Mouse (Mus musculus) spleen, postnatal 14 days (tissue): ENCODE data around the gene Iqgap2.

Experiments used
- DNase-seq, 2 experiments: peaks; one replicate each; pipeline ENCODE4 v3.0.0; 2021 to 2022; ENCODE audit warnings: low spot score in 2 of 2

Iqgap2 gene

DNA sequence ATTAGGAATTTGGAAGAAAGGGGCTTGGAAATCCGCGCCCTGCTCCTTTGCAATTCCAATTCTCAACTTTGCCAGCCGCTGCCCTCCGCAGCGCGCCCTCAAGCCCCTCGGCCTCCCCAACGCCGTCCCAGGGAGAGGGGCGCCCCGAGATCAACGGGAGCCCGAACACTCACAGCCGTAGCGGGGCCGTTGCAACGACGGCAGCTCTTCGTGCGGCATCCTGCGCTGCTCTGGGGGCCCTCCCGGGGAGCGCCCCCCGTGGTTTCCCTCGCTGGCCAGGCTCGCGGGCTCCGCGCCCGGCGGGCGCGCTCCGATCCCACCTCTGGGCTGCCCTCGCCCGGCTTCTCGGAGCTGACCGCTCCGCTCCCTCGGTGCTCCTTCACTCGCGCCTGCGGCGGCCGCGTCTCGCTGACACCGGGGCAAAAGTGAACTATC lies at the start of gene Iqgap2:
Gene Iqgap2, minus strand, starts transcription at position 432 of the 435 bp plus-strand sequence.
- no peak for DNase-seq

DNA sequence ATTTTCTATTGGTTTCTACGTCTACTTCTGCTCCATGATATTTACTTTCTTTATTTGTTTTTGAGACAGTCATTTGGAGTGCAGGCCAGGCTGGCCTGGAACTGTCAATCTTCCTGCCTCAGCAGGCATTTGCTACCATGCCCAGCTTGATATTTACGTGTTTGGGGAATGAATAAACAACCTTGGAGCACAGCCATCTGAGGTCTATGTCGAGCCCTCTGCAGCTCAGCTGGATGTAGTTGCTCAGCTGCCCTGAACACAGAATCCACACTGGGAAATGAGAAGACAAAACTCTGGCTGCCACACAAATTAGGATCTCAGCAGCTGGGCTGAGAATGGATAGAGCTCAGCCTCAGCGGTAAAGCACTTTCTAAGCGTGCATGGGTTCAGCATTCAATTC lies 49.1 kb upstream of the Iqgap2 start:
- no peak for DNase-seq

DNA sequence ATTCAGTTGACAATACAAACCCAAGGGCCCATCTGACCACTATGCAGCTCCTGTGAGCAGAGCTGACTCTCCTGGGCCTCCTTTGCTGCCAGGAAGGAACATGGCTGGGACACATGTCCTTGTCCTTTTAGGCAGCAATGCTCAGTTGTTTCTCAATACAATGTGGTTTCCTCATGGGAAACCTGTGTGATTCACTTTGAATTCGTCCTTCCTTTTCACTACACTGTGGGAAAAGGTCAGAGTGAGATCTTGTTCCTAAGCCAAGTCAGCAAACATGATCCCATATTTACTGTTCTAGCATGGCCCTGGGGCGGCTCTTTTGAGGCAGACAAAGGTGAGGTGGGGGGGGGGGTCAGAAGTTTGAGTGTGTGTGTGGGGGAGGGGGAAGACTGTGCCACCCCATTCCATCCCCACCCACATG lies 32.5 kb upstream of the Iqgap2 start:
- no peak for DNase-seq

DNA sequence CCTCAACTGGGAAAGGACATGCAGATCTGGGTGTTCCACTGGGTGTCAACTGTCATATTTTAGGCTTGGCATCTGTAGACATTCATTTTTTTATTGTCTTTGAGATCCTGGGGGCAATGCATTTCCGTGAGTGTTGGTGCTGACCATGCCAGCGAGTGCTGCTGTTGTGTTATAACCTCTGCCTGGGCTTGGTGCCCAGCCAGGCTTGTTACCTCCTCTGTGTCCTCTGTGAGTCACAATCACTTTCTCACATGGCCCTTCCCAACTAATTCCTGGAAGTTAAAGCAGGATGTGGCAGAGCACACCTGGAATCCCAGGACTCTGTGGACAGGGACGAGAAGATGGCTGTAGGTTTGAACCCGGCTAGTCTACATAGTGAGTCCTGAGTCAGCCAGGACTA lies 30.9 kb upstream of the Iqgap2 start:
- no peak for DNase-seq

DNA sequence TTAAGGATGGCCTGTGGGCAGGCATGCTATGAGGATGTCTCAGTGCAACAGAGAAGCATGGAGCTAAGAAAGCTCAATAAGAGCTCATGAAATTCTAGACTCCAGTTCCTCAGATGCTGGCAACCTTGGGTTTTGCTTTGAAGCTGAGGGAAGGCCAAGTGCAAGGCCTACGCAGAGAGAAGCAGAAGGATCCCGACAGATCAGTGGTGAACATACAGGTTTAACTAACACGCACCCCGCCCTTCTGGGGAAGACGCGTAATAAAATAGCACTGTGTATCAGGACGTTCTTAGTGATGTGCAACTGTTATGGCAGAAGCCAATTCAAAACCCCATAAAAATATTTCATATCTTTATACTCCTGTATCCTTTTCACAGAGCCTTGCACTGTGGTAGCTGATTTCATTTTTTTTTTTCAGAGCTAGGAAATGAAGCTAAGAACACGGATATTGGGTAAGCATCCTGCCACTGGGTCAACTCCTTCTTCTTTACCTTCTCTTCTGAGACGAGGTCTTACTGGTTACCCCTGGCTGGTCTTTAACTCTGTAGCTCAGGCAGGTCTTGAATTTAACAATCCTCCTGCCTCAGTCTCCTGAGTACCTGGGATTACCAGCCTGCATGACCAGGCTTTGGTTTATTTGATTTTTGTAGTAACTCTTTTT lies 27.0 kb upstream of the Iqgap2 start:
- no peak for DNase-seq

DNA sequence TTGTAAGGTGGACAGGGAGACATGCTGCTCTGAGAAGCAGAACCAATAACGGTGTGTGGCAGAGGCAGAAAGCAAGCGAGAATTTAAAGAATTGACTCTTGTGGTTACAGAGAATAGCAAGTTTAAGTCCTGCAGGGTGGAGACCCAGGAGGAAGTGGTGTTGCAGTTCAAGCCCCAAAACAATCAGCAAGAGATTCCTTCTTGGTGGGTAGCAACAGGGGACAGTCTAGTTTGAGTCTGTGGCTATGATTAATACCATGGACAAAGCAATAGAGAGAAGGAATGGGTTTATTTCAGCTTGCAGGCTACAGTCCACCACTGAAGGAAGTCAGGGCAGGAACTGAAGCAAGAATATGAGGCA lies 21.3 kb upstream of the Iqgap2 start:
- DNase-seq, result no peak

DNA sequence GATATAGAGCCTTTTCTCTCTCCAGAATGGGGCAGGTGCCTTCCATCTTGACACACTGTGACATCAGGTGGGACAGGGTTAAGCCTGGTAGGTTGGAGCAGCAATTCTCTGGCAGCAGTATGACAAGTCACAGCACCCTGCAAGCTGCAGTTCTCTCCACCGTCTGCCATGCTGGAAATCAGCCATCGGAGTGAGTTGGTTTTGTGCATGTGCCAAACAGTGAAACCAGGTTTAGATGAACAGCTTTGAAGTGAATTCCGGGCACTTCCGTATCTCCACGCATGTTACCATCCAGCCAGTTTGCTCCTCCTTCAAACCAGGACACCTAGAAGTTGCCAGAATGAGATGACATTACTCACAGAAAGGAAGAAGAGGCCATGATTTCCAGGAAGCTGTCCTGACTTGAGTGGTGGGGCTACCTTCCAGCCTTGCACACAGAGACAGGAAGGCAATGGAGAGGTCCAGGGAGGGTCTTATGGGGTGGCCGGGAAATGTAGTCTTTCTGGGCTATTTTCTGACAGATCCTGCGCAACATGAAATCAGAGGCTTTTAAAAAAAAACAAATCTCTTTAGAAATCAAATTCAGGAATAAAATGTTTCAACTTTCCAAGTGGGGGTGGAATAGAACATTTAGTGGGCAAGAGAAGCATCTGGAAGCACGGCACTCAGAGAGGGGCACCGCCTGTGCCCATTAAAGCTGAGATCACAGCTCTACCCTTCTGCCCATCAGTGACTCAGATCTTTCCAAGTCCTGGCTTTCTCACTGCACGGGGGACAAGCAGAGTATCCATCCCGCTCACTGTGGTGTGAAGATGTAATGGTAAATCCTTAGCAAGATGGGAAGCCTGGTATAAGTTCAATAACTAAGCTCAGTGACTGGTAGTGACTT lies 20.7 kb upstream of the Iqgap2 start:
- DNase-seq, result no peak

DNA sequence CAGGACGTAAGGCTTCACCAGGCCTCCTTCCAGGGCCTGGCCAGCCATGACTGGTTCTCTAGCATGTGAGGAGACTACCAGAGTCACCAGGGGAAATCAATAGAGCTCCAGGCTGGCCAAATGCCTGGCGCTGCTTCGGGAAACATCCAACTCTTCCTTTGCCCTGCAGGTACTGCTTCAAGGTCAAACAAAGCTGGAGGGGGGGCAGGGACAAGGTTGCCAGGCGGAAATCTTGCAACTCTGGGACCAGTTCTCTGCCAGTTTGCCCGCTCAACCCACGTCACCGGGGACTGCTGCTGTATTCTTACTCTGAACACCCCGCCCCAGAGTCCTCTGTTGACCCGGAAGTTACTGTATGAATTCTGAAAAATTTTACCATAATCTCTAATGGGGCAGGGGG lies 18.5 kb upstream of the Iqgap2 start:
- no peak for DNase-seq

DNA sequence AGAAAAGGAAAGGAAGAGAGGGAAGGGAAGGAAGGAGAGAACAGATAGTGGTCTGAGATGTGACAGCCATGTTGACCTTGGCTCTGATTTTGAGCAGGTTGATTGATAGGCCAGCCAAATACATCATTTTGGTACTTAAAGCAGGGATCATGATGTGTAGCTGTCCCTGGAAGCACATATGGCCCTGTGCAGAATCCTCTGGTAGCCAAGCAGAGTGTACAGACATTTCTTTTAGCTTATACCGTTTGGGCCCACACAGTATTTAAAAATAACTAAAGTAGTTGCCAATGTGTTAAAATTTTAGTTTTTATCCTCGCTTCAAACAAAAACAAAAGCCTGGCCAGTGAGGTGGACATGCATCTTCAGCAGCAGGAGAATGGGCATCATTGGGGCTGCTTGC lies 17.5 kb upstream of the Iqgap2 start:
- DNase-seq, result no peak

DNA sequence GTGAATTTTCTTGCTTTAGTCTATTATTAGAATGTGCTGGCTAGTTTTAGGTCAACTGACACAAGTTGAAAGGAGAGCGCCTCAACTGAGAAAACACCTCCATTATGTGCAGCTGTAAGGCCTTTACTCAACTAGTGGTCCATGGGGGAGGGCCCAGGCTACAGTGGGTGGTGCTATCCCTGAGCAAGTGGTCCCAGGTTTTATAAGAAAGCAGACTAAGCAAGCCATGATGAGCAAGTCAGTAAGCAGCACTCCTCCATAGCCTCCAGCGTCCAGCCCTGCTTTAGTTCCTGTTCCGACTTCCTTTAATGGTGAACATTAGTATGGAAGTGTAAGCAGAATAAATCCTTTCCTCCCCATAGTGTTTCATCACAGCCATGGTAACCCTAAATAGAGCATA lies 11.0 kb upstream of the Iqgap2 start:
- DNase-seq, result no peak

DNA sequence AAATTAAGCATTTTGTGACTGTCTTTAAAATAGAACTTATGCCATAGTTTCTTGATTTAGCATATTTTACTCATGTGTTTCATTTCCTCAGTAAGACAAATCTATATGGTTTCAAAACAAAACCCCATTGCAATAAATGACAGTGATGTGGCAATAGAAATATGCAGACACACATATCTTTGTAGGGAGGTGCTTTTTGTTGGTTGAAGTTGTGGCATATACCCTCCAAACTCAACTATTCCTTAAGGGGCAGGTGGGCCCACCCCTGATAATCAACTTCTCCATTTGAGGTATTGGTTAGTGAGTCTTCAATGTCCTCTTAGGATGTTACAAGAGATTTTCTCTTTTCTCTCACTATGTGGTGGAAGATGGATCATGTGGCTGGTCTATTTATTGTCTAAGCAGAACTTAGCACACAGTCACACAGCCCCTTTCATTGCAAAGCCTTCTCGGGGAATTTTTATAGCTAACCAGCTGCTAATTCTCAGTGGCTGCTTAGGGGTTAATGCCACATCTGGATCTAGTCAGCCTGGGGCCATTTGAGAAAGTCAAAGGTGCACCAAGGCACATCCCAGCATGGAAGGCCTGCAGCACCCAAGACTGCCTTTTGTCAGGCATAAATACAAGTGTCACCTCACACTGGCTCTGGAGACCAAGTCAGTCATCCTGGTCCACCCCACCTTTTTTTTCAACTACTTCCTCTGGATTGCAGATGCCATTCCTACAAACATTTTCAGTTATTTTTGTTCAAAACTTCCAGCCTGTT lies 8.3 kb upstream of the Iqgap2 start:
- no peak for DNase-seq

DNA sequence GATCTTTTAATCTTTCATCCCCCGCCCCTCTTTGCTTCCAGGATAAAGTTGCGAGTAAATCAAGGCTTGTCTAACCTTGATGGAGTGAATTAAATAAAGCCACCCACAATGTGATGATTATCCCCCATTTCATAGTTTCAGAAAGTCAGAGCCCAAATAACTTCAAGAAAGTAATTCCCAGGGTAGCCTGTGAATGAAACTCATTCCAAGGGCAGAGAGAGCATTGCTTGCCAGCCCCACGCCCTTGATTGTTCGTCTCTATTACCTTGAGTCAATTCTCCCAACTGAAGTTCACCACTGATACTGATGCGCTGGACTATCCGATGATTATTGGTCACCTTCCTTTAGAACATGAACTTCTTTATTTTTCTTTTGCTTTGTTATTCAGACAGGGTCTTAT lies 4.8 kb upstream of the Iqgap2 start:
- DNase-seq, result no peak

DNA sequence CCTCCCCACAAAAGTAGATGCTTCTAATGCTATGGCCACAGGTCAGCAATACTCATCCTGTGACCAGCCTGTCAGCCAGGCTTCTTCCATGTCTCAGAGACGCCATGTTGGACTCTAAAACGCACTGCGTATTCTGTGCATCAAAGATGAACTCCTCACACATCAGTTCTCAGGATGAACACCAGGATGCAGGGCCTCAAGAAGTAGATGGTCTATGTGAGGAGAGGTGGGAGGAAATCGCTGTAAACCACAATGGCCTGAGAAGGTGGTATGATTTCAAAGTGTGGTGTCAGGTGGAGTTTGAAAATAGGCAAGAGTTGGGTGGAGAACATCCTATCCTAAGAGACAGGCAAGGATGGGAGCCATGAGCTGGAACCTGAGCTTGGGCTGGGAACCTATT lies 1.4 kb upstream of the Iqgap2 start:
- DNase-seq, result no peak

DNA sequence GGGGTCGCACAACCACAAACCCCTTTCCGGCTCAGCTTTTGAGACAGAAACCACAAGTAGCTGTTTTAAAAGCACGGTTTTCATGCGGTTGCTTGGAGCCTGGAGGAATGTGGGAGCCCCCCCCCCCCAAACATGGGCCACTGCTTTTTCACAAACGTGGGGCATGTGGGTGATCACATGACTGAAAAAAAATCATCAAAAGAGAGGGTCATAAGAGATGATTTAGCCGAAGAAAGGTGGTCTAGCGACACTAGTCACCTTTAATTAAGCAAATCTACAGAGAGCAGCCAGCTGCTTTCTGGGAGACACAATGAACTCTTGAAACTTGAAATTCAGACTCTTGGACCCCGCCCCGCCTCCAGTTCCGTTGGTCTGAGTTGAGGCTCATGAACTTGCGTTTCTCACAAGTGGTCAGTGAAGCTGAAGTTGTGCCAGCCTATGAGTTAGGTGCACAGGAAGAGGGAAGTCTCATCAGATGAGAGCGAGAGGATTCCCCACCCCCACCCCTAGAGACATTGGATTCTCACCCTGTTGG lies 956 bp upstream of the Iqgap2 start:
- DNase-seq, result no peak

DNA sequence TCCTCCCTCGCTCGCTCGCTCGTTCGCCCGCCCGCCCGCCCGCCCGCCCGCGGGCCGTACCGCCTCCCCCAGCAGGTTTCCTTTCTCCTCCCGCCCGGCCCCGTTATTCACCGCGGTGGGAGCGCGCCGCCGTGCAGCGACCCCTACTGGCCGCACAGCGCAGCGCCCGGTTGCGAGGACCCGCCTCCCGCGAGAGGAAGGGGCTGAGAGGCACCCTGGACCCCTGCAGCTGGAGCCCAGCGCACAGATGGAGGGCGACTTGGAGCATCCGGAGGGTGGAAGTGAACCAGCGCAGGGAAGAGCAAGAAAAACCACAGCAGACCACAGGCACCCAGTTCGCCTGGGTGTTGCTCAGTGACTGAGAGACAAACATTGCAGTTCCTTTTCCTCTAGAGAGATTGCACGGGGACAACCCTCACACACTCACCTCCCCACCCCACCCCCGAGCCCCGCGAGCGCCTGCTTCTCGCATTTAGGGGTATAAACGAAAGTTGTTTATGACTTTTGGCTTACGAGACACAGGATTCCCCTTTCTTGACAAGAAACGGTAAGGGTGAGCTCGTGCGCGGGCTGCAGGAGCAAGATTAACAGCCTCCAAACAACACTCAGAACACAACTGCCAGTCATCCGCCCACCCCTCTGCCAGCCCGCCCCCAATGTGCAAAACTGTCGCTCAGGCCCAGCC lies 346 bp upstream of the Iqgap2 start:
- DNase-seq, result peak; percentile 64 to 80

DNA sequence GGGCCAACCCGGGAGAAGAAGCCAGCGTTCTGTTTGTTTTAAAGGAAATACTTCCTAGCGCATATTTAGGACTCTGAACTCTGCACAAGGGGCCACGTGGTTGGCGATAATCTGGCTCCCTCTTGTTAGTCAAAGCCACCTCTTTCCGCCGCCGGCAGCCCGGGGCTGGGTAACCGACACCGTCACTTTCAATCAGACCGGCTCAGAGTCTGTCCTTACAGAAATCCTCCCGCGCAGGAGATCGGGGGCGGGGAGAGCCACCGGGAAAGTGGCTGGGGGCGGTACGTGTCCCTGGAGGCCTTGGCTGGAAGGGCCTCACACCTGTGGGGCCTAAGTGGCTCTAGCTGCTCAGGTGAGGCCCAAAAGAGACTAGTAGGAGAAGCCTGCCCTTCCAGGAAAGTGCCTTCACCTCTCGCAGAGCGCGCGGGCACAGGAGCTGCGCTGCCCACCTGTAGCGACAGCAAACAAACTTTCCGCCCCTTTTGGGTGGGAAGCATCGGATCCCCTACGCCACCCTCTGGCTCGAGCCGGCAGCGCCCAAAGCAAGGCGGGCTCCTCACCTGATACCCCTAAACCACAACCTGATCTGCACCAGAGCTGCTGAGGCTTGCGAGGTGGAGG lies 761 bp downstream of the Iqgap2 start:
- DNase-seq, result peak; percentile 31

DNA sequence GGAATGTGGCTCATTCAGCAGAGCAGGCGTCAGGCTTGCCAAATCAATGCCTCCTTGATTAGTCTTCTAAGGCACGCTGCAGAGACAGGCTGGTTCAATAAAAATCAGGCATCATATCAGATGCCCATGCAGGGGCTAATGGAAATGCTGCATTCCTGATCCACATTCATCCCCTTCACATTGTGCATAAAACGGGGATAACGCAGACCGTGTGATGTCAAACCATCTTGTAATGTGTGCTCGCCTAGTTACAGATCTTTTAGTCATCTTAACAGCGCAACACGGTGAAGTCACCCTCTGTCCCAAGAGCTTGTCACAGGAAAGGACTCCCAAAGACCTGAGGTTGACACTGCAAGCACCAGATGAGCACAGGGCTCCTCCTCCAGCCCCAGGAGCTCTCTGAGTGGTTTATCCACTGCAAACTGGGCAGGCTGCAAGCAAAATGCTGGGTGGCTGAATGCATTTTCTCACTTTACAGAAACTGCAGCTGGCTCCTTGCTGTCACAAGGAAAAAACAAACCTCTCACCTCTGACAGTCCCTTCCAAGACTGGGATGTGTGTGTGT lies 1.7 kb downstream of the Iqgap2 start:
- no peak for DNase-seq

DNA sequence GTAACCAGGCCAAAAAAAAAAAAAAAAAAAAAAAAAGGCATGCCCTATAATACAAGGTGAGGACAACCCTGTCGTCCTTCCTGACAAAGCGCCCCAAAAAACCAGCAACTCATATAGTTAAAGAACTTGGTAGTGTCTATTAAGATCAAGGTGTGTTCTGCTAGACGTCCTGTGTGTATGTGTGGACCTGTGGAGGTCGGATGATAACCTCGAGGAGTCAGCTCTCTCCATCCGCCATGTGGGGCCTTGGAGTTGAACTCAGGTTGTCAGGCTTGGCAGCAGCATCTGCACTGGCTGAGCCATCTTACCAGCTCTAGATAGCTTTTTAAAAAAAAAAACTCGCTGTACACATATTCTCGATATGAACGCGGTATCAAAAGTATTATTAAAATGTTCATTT lies 2.4 kb downstream of the Iqgap2 start:
- DNase-seq, result no peak

DNA sequence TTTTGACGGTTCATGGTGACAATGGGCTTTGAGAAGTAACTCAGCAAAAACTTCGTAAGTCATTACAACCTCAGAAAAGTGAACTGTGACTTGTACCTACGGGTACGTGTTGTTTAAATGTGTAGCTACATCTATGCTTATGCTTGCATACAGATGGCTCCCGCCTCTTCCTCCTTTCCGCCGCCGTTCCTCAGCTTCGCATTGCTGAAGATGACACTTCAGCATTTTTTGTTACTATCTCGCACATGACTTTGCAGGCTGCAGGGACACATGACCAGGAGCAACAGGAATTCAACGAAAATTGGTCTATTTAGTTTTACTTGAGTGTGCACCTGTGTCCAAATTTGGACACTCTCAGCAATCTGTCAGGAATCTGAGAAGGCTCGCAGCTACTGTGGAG lies 3.1 kb downstream of the Iqgap2 start:
- DNase-seq, result no peak

DNA sequence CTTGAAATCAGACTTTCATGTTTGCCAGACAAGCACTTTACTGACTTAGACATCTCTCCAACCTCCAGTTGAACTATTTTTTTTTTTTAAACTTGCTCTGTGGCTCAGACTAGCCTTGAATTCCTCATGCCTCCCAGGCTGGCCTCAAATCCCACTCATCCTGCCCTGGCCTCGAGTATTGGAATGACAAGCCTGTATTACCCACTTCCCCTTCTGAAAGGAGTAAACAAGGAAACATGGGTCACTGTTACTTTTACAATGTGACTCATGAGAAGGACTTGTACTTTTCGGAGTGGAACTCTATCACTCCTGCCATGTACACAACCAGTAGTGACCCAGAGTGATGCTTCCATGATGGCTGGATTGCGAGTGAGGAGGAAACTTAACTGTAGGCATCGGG lies 3.6 kb downstream of the Iqgap2 start:
- no peak for DNase-seq

DNA sequence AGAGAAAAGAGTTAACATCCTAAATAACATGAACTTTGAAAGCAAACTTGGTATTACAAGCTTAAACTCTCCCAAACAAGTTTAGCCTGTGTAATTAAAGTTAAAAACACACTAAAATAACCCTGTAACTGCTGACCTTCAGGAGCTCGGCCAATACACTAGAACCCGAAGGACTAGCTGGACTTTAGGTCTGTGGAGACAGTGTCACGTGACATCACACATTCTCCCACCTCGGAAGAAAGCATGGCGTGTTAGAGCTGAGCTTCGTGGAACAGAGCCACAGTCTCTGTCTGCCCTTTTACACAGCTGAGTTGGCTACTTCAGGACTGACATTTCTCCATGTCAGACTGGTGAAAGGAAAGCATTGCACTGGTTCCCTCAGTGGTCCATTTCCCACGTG lies 4.3 kb downstream of the Iqgap2 start:
- DNase-seq, result no peak
